Mouse (Mus musculus) adrenal gland, adult 2 months (tissue): ENCODE data around the gene Hdac9. TPM values are rescaled to one million over a fixed set of nuclear protein-coding genes. Genes with fewer than 3 reads are reported as not detected.
A peak's percentile ranks its signal among the peaks of the same experiment; 100 is the strongest.

Experiments
- DNase-seq: peaks from one replicate; pipeline ENCODE4 v3.0.0; 2021
- polyA plus RNA-seq: library from polyadenylated mRNA; depleted of rRNA; stranded (reverse); fragments of >200 nt; gene quantifications from 2 replicates; pipeline ENCODE4 v1.2.3, GENCODE M21; 2012
- total RNA-seq, 2 experiments: library from RNA; stranded (reverse); gene quantifications; 2 replicates each; pipeline ENCODE4 v1.2.3; 2021

Gene Hdac9
- total and polyA plus RNA-seq, 3 experiments: 0.15 to 1.6 (median 0.95) TPM

- DNase-seq: no peak
These were observed 218.9 kb downstream of the Hdac9 start for GRCm38 (mm10) chr12:34697981-34698380.

DNA sequence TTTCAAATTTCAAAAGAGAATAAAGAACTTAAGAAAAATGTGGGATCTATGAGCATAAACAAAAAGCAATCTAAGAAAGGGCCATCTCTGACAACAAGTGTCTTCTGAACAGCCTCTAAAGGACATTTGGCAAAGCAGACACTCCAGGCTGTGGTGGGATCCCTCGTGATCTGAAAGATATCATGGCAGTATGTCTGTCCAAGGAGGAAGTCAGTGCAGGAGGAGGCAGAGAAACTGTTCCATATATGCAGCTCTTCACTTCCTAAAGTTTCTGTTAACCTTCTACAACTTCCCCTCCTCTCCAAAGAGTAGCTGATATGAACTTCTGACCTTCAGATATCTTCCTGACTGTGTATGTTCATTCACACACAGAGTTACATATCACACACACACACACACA lies 220.2 kb downstream of the Hdac9 start:
- DNase-seq: no peak

GRCm38 (mm10) chr12:34688941-34689340 lies 228.0 kb downstream of the Hdac9 start:
- no peak for DNase-seq

DNA sequence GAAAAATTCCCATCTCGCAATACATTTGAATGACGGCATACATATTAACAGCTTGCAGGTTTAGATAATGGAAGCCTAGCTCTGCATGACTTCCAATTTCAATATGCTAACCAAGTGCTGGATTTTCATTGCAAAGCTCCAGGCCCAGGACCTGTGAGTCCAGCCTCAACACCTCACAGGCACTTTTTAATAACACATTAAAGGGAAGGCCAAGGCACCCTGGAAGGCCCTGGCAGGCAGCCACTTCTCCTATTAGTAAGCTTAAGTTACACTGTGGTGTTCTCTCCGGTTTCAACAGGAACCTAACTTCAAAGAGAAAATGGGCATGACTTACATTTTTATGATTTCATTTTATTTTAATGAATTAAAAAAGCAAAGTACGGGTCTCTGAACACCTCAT lies 233.5 kb downstream of the Hdac9 start:
- DNase-seq: no peak

GRCm38 (mm10) chr12:34682657-34683056 lies 234.2 kb downstream of the Hdac9 start:
- DNase-seq: no peak

DNA sequence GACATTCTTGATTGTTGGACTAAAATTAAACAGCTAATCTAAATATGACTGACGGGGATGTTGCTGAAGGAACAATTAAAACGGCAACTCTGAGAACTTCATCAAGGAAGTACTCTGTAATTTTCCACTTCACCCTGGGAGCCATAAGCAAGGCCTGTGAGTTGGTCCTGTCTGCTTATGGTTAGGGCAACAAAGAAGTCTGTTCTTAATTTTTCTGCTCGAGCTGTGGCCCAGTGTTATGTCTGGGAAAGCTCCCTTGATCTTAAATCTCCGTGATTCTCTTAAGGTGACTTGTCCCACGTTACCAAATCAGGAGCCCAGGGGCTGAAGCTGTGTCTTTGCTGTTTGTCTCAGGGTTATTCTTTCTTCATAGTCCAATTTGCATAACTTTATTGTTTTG lies 236.3 kb downstream of the Hdac9 start:
- no peak for DNase-seq

- no peak for DNase-seq
These were observed 239.8 kb downstream of the Hdac9 start for GRCm38 (mm10) chr12:34677110-34677509.

DNA sequence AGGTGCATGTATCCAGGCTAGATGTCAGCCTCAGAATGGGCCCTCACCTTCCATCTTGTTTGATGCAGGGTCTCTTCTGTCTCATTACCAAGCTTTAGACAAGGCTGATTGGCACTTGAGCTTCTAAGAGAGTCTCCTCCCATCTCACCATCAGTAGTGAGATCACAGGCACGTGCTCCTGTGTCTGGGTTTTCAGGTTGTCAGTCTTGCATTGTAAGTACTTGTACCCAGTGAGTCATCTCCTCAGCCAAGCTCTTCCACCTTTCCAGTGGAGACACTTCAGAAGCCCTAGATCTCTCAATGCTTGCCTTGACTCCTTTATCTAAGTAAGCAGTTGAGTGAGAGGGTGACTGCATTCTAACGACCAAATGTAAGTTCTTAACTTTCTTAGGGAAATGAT lies 242.7 kb downstream of the Hdac9 start:
- no peak for DNase-seq

GRCm38 (mm10) chr12:34673539-34673938 lies 243.4 kb downstream of the Hdac9 start:
- DNase-seq: no peak

DNA sequence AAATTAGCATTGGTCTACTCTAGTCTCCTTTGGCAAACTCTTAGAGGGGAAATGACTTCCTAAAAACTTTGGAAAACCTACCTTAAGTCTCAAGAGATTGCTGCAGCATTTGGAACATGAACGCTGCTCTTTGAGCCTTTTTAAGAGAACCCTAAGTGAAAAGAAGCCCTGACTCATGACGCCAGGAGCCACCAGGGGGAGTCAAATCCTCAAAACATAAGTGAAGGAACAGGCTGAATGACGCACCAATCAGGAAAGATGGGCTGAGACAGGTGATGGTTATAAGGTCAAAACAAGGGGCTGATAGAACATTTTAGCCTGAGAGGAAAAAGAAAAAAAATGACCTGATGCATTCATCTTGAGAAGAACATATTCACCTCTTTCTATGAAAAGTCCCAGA lies 252.1 kb downstream of the Hdac9 start:
- DNase-seq: peak; percentile 72

GRCm38 (mm10) chr12:34661378-34661777 lies 255.5 kb downstream of the Hdac9 start:
- no peak for DNase-seq

DNA sequence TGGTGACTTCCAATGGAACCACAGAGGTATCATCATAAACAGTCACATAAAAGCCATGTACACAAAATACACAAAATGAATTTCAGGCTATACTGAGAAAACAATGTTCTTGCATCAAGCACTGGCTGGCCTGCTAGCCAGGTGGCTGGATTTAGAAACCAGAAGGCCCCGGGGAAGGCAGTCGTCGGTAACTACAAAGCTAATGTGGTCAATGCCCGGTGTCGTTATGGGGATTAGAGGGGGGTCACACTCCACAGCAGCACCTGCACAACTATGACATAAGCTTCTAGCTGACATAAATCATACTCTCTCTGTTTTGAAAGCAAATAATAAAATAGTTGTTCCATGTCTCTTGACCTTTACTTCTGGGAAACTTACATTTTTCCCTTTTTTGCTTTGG lies 256.9 kb downstream of the Hdac9 start:
- no peak for DNase-seq

GRCm38 (mm10) chr12:34658568-34658967 lies 258.3 kb downstream of the Hdac9 start:
- no peak for DNase-seq

DNA sequence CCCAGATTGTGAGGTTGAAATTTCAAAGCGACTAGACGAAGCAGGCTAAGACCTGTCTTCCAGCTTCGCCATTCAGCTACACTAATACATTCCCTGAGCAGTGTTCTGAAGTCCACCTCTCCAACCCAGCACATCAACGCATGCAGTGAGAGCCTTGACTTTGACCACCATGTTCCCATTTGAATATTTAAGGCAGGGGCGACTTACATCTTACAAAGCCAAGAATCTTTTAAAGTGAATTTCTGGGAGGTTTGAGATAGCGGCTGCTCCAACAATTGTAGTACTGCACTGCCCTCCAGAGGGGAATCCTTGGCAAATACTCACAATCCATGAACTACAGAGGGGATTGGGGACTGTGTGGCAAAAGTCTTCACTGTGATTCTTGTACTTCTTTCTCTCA lies 258.8 kb downstream of the Hdac9 start:
- DNase-seq: peak; percentile 15

- DNase-seq: no peak
These were observed 263.3 kb downstream of the Hdac9 start for GRCm38 (mm10) chr12:34653615-34654014.

DNA sequence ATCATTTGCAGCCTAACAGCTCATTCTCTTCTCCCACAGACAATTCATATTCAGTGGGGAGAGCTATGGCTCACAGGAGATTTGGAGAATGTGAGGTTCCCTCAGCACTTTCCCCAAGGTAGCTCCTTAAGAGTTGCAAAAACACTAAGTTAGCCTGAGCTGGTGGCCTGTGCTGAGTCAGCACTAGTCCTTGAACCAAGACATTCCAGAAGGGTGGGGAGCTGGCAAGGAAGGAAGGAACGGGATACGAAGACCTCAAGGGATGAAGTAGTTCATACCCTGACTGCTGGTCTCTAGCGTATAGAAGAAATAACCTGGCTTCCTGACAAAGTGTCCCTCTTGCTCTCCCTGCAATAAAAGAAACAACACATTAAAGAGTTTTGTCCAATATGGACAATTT lies 268.1 kb downstream of the Hdac9 start:
- DNase-seq: peak; percentile 16

GRCm38 (mm10) chr12:34641705-34642259 lies 275.1 kb downstream of the Hdac9 start:
- no peak for DNase-seq

DNA sequence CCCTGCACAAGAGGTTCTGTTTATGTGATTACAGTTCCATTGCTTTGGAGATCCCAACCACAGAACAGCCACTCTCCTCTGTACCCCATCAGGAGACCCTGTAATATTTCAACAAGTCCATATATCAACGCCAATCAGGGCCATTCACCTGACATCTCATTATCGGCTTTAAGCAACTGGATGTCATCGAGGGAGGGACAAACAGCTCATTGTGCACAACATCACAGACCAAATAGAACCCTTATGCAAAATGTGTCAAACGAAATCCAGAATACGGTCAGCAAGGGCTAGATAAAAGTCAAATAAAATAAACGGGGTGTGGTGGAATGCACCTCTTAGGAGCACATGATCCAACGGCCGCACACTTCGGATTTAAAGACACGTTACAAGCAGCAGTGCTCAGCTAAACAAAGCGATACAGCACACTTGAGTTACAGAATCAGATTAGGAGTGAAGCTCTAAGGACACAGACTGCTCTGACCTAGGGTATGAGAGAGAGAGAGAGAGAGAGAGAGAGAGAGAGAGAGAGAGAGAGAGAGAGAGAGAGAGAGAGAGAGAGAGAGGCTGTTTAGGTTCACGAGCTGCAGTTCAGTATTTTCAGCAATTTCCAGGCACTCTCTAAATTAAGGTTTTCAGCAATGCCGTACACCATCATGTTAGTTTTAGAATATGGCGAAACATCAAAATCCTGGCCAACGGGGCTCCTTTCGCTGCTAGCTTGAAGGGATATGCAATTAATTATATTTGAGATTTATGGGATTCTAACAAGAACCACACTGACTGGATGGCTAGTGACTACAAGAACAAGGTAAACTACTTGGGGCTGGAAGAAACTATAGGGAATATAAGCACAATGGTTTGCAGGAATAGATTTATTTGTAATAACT lies 279.4 kb downstream of the Hdac9 start:
- DNase-seq: no peak

DNA sequence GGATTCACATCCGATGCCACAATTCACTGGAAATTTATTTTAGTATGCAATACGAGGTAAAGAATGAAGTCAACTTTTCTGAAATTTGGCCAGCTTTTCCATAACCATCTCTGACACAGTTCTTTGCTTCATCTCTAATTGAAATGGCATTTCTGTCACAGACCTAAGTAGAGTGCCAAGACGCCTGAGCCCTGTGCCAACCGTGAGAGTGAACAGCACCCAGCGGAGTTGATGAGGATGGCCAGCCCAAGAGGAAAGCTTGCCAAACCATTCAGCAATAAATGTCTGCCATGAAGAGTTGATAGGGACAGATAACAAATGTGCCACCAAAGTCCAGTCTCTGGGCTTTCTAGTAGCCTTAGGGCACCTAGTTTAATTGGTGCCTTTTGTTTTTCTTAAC lies 297.8 kb downstream of the Hdac9 start:
- DNase-seq: no peak

GRCm38 (mm10) chr12:34618321-34618720 lies 298.6 kb downstream of the Hdac9 start:
- no peak for DNase-seq

GRCm38 (mm10) chr12:34617836-34618235 lies 299.1 kb downstream of the Hdac9 start:
- no peak for DNase-seq

- DNase-seq: no peak
These were observed 302.1 kb downstream of the Hdac9 start for GRCm38 (mm10) chr12:34614796-34615195.

DNA sequence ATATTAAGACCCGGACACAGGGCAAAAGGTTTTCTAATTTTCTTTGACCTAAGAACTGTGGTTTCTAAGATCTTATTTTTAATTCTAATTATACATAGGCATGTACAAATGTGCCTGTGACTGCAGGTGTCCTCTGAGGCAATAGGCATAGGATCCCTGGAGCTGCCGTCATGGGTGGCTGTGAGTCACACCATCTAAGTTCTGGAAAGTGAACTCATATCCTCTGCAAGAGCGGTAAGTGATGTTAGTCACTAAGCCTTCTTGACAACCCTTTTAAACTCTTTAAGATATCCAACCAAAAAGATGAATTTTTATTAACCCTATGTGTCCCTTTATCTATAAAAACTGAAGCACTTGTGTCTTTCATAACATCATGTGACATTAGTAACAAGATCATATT lies 304.4 kb downstream of the Hdac9 start:
- no peak for DNase-seq

- DNase-seq: no peak
These were observed 312.4 kb downstream of the Hdac9 start for GRCm38 (mm10) chr12:34604521-34604920.
